Mouse (Mus musculus) CH12.LX (cell line): ENCODE results near the gene Ticrr. TPM values are rescaled to one million over a fixed set of nuclear protein-coding genes. Genes with fewer than 3 reads are reported as not detected.

Experiments used
- DNase-seq: peaks from one replicate; pipeline ENCODE4 v3.0.0-alpha.2; 2013; ENCODE audit errors: extremely low read depth
- H3K27ac ChIP-seq: 2 replicates; pipeline ENCODE4 v1.5.1; 2012; ENCODE audit warnings: low read depth, mild to moderate bottlenecking, control low read depth, moderate library complexity; ENCODE audit not compliant: insufficient read depth
- H3K27me3 ChIP-seq: replicated peaks from 2 replicates; pipeline ENCODE3; 2012; ENCODE audit warnings: inconsistent platforms
- H3K36me3 ChIP-seq, 2 experiments: replicated peaks in 1 of 2; 2 replicates each; pipeline versions ENCODE3 to v1.6.1; 2012; ENCODE audit warnings: inconsistent platforms in 1 of 2, low read length in 1 of 2, mild to moderate bottlenecking in 1 of 2, mixed read lengths in 1 of 2, moderate library complexity in 1 of 2; ENCODE audit not compliant: control insufficient read depth in 1 of 2, insufficient read depth in 1 of 2
- H3K4me1 ChIP-seq, 2 experiments: 2 replicates each; pipeline ENCODE4 v1.6.1; 2012; ENCODE audit warnings: inconsistent platforms in 1 of 2, moderate library complexity in 1 of 2; ENCODE audit not compliant: insufficient read depth in 2 of 2, control insufficient read depth in 1 of 2
- H3K4me2 ChIP-seq: 2 replicates; pipeline ENCODE4 v1.6.1; 2012; ENCODE audit warnings: low read depth, mild to moderate bottlenecking, control low read depth; ENCODE audit not compliant: poor library complexity, insufficient read depth, severe bottlenecking
- H3K4me3 ChIP-seq, 3 experiments: fragments of 150-350 bp in 1 of 3; sonication (generic) in 1 of 3; replicated peaks in 1 of 3; 2 replicates each; pipeline versions ENCODE3 to v1.5.1; 2011 to 2012; ENCODE audit warnings: low read depth in 2 of 3, low read length in 2 of 3, mild to moderate bottlenecking in 2 of 3, moderate library complexity in 2 of 3, control low read depth in 1 of 3, improper control_type of control experiment in 1 of 3, inconsistent platforms in 1 of 3, mixed read lengths in 1 of 3; ENCODE audit not compliant: poor library complexity in 1 of 3
- H3K79me2 ChIP-seq: replicated peaks from 2 replicates; pipeline ENCODE4 v1.6.1; 2012; ENCODE audit warnings: mild to moderate bottlenecking, moderate library complexity; ENCODE audit not compliant: control insufficient read depth, poor library complexity, insufficient read depth, severe bottlenecking; ENCODE audit errors: extremely low read depth
- H3K9ac ChIP-seq: 2 replicates; pipeline ENCODE4 v1.6.1; 2012; ENCODE audit warnings: low read depth, mild to moderate bottlenecking, control low read depth, moderate library complexity; ENCODE audit not compliant: insufficient read depth
- H3K9me3 ChIP-seq: replicated peaks from 2 replicates; pipeline ENCODE3; 2012; ENCODE audit warnings: low read length, inconsistent platforms, mixed read lengths
- BHLHE40 ChIP-seq: IDR thresholded peaks from 2 replicates; pipeline ENCODE4 v1.6.1; 2011; ENCODE audit warnings: mild to moderate bottlenecking, low read depth, low read length, improper control_type of control experiment
- CHD1 ChIP-seq: IDR thresholded peaks from 2 replicates; pipeline ENCODE4 v1.6.1; 2012; ENCODE audit warnings: low read depth, low read length, improper control_type of control experiment, inconsistent platforms
- CHD2 ChIP-seq: IDR thresholded peaks from 2 replicates; pipeline ENCODE4 v1.6.1; 2011; ENCODE audit warnings: low read length, improper control_type of control experiment
- CTCF ChIP-seq, 2 experiments: IDR thresholded peaks in 1 of 2; conservative IDR thresholded peaks in 1 of 2; 2 replicates each; pipeline ENCODE4 v1.5.1; 2011 to 2012; ENCODE audit warnings: low read depth in 2 of 2, low read length in 2 of 2, improper control_type of control experiment in 1 of 2, inconsistent platforms in 1 of 2, mild to moderate bottlenecking in 1 of 2, moderate library complexity in 1 of 2
- E2F4 ChIP-seq: IDR thresholded peaks from 2 replicates; pipeline ENCODE4 v1.6.1; 2011; ENCODE audit warnings: low read depth, low read length, improper control_type of control experiment; ENCODE audit not compliant: insufficient replicate concordance
- ETS1 ChIP-seq: conservative IDR thresholded peaks from 2 replicates; pipeline ENCODE4 v1.6.1; 2012; ENCODE audit warnings: low read depth, mild to moderate bottlenecking, inconsistent platforms, low read length, improper control_type of control experiment, moderate library complexity
- HCFC1 ChIP-seq: IDR thresholded peaks from 2 replicates; pipeline ENCODE4 v1.6.1; 2012; ENCODE audit warnings: low read depth, mild to moderate bottlenecking, inconsistent platforms, low read length, improper control_type of control experiment
- JUN ChIP-seq: IDR thresholded peaks from 2 replicates; pipeline ENCODE4 v1.6.1; 2011; ENCODE audit warnings: low read depth, mild to moderate bottlenecking, low read length, improper control_type of control experiment, moderate library complexity; ENCODE audit not compliant: insufficient read depth
- MEF2A ChIP-seq: IDR thresholded peaks from 2 replicates; pipeline ENCODE4 v1.6.1; 2014; ENCODE audit warnings: low read depth, mild to moderate bottlenecking, inconsistent platforms, low read length, improper control_type of control experiment, borderline replicate concordance
- MYC ChIP-seq: IDR thresholded peaks from 2 replicates; pipeline ENCODE4 v1.6.1; 2011; ENCODE audit warnings: low read depth, mild to moderate bottlenecking, improper control_type of control experiment, low read length
- NELFE ChIP-seq: IDR thresholded peaks from 2 replicates; pipeline ENCODE4 v1.6.1; 2011; ENCODE audit warnings: low read depth, low read length, improper control_type of control experiment
- PAX5 ChIP-seq: IDR thresholded peaks from 2 replicates; pipeline ENCODE4 v1.6.1; 2012; ENCODE audit warnings: low read length, inconsistent platforms, mixed read lengths
- POLR2A ChIP-seq: IDR thresholded peaks from 2 replicates; pipeline ENCODE4 v1.6.1; 2011; ENCODE audit warnings: low read depth, mild to moderate bottlenecking, improper control_type of control experiment, low read length
- POLR2AphosphoS2 ChIP-seq: IDR thresholded peaks from 2 replicates; pipeline ENCODE4 v1.6.1; 2011; ENCODE audit warnings: low read depth, low read length, improper control_type of control experiment
- RAD21 ChIP-seq: IDR thresholded peaks from 2 replicates; pipeline ENCODE4 v1.6.1; 2011; ENCODE audit warnings: low read depth, mild to moderate bottlenecking, low read length, improper control_type of control experiment, moderate library complexity
- SMC3 ChIP-seq: IDR thresholded peaks from 2 replicates; pipeline ENCODE4 v1.6.1; 2011; ENCODE audit warnings: low read depth, low read length, improper control_type of control experiment
- UBTF ChIP-seq: IDR thresholded peaks from 2 replicates; pipeline ENCODE4 v1.6.1; 2012; ENCODE audit warnings: low read depth, mild to moderate bottlenecking, inconsistent platforms, low read length, improper control_type of control experiment, moderate library complexity
- USF1 ChIP-seq: IDR thresholded peaks from 2 replicates; pipeline ENCODE4 v1.6.1; 2014; ENCODE audit warnings: low read depth, mild to moderate bottlenecking, inconsistent platforms, low read length, improper control_type of control experiment
- USF2 ChIP-seq: conservative IDR thresholded peaks from 2 replicates; pipeline ENCODE4 v1.6.1; 2011; ENCODE audit warnings: low read depth, low read length, improper control_type of control experiment
- ZC3H11A ChIP-seq: IDR thresholded peaks from 2 replicates; pipeline ENCODE4 v1.6.1; 2012; ENCODE audit warnings: low read depth, mild to moderate bottlenecking, inconsistent platforms, low read length, improper control_type of control experiment
- ZKSCAN1 ChIP-seq: IDR thresholded peaks from 2 replicates; pipeline ENCODE4 v1.6.1; 2012; ENCODE audit warnings: low read depth, inconsistent platforms, low read length, improper control_type of control experiment, borderline replicate concordance
- ZMIZ1 ChIP-seq: IDR thresholded peaks from 2 replicates; pipeline ENCODE4 v1.6.1; 2012; ENCODE audit warnings: low read depth, mild to moderate bottlenecking, inconsistent platforms, low read length, improper control_type of control experiment
- ZNF384 ChIP-seq: IDR thresholded peaks from 2 replicates; pipeline ENCODE4 v1.6.1; 2012; ENCODE audit warnings: low read depth, low read length, improper control_type of control experiment, inconsistent platforms
- dilution Hi-C: fragments of 300-500 bp; cut with MboI; formaldehyde crosslinking; loops from 2 replicates; pipeline ENCODE4 v1.14.3; 2020; ENCODE audit warnings: low sequenced_read_pairs; ENCODE audit not compliant: extremely low pct_unique_long_range_greater_than_20kb, extremely low pct_ligation_motif_present
- in situ Hi-C: fragments of 300-500 bp; cut with MboI; formaldehyde crosslinking; loops from 3 replicates; pipeline ENCODE4 v1.14.3; 2019; ENCODE audit warnings: low sequenced_read_pairs, low pct_ligation_motif_present, low pct_unique_long_range_greater_than_20kb, mixed read lengths
- polyA plus RNA-seq: library from polyadenylated mRNA; unstranded; fragments of >175 nt; gene quantifications from 2 replicates; pipeline ENCODE4 v1.2.1, GENCODE M21; 2012; ENCODE audit warnings: low read depth; ENCODE audit not compliant: insufficient read length
- total RNA-seq, 2 experiments: library from RNA; depleted of rRNA; stranded (reverse); fragments of 300-350 nt in 1 of 2; fragments of >200 nt in 1 of 2; gene quantifications; 2 replicates each; pipeline ENCODE4 v1.2.3; 2012 to 2014

Gene Ticrr
- total and polyA plus RNA-seq, 3 experiments, result 8.3 to 19.2 (median 10.2) TPM

- H3K79me2 ChIP-seq, result no peaks in the 10 kb centered on the region
- H3K9ac ChIP-seq, result no peak overlapping the region
- no peak for DNase-seq
- in situ Hi-C loops, result no loop called here
- no peak overlapping the region for H3K4me2 ChIP-seq
- H3K27ac ChIP-seq, result no peak overlapping the region
- no peaks in the 10 kb centered on the region for H3K4me1 ChIP-seq
- no peak overlapping the region for H3K4me3 ChIP-seq
- H3K36me3 ChIP-seq, result peaks cover 12 to 50% of the 10 kb centered on the region in 2 experiments
- H3K9me3 ChIP-seq, result no peaks in the 10 kb centered on the region
- H3K27me3 ChIP-seq, result peaks cover 2% of the 10 kb centered on the region
- TF ChIP-seq ETS1 (no peak), E2F4 (no peak), BHLHE40 (no peak), ZC3H11A (no peak), HCFC1 (no peak), POLR2AphosphoS2 (no peak), PAX5 (no peak)
- dilution Hi-C loops, result no loop called here
Measured at GRCm38 (mm10) chr7:79736511-79736910, 76.5 kb downstream of the Ticrr start.

- TF ChIP-seq ZNF384 (no peak), POLR2A (no peak), HCFC1 (no peak), ZC3H11A (no peak), USF1 (no peak), SMC3 (no peak), RAD21 (no peak), ZKSCAN1 (no peak), MYC (no peak), NELFE (no peak), CHD1 (no peak)
- peaks cover 12 to 50% of the 10 kb centered on the region in 2 experiments for H3K36me3 ChIP-seq
- no peak overlapping the region for H3K4me2 ChIP-seq
- dilution Hi-C loops, result no loop called here
- H3K27me3 ChIP-seq, result no peaks in the 10 kb centered on the region
- H3K4me1 ChIP-seq, result peaks cover 0 to 5% of the 10 kb centered on the region in 2 experiments; a peak in 2 of 4 replicates
- H3K79me2 ChIP-seq, result no peaks in the 10 kb centered on the region
- H3K9me3 ChIP-seq, result no peaks in the 10 kb centered on the region
- in situ Hi-C loops, result no loop called here
- no peak overlapping the region for H3K27ac ChIP-seq
- no peak for DNase-seq
- no peak overlapping the region for H3K9ac ChIP-seq
- no peak overlapping the region for H3K4me3 ChIP-seq
Measured at GRCm38 (mm10) chr7:79738913-79739312, 78.9 kb downstream of the Ticrr start.

GRCm38 (mm10) chr7:79740279-79740678 lies 80.3 kb downstream of the Ticrr start:
- Histone ChIP-seq H3K27me3 (no peaks in the 10 kb centered on the region), H3K36me3 (peaks cover 12 to 41% of the 10 kb centered on the region in 2 experiments)
- dilution Hi-C loops, result no loop called here
- TF ChIP-seq USF2 (no peak), PAX5 (no peak), CTCF (conservative IDR thresholded peaks at IDR 0.05 in 1 of 2, IDR thresholded peaks at IDR 0.05 in 1 of 2; ENCODE audit: low read depth in 2 of 2, low read length in 2 of 2) (no peak), JUN (no peak), MYC (no peak), CHD2 (no peak), USF1 (no peak), NELFE (no peak), BHLHE40 (no peak), UBTF (no peak), MEF2A (no peak), ZMIZ1 (no peak), SMC3 (no peak)
- TF ChIP-seq, all 38 proteins: peak for 0
- in situ Hi-C loops, result no loop called here
- DNase-seq, result no peak
- no peak overlapping the region for H3K4me3 ChIP-seq
- peaks cover 0 to 5% of the 10 kb centered on the region in 2 experiments; a peak in 2 of 4 replicates for H3K4me1 ChIP-seq
- H3K79me2 ChIP-seq, result no peaks in the 10 kb centered on the region
- no peak overlapping the region for H3K4me2 ChIP-seq
- no peak overlapping the region for H3K27ac ChIP-seq
- no peaks in the 10 kb centered on the region for H3K9me3 ChIP-seq
- H3K9ac ChIP-seq, result no peak overlapping the region
